Mouse (Mus musculus): Measurements from ENCODE around the gene Tmem151a. TPM values are rescaled to one million over a fixed set of nuclear protein-coding genes. Genes with fewer than 3 reads are reported as not detected.

The Tmem151a gene
- total RNA-seq, 2 experiments from 2014 or later, result 112 to 114 TPM

GRCm38 (mm10) chr19:5107556-5108270 is 22.4 kb upstream of the Tmem151a start:
- no peak for DNase-seq (ENCODE audit: low spot score in 2 of 2)
- peak overlapping the region; percentile 100 for H3K27ac ChIP-seq
- H3K4me3 ChIP-seq, result no peak overlapping the region
- no peak for TF ChIP-seq CTCF (conservative IDR thresholded peaks at IDR 0.05)

DNA sequence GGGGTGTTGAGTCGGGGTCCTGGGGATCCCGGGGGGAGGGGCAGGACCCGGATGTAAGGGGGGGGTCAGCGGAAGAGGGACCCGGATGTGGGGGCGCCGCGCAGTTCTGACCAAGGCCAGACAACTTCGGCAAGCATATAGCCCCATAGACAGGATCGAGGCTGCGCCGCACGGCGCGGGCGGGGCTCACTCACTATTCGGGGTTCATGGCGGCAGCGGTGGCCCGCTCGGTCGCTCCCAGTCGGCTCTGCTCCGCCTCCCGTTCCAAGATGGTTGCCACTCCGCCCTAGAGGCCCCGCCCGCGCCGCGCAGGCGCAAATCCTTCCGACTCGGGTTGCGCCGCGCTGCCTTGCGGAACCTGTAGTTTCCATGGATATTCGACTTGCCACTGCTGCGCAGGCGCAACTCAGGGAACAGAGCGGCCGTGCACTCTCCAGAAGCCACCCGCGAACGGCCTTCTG is 21.4 kb upstream of the Tmem151a start, which contains the start of gene Rab1b:
Gene Rab1b (minus strand): TSS at position 342 of the 461 bp plus-strand sequence.
- Histone ChIP-seq H3K4me3 (peak within 1 kb of the TSS; percentile 91), H3K27ac (peak within 1 kb of the TSS; percentile 100)
- DNase-seq (ENCODE audit: low spot score in 2 of 2), result peak; percentile 98
- no peak for TF ChIP-seq CTCF (conservative IDR thresholded peaks at IDR 0.05)

- peak overlapping the region; percentile 91 for H3K4me3 ChIP-seq
- peak overlapping the region; percentile 100 for H3K27ac ChIP-seq
- DNase-seq (ENCODE audit: low spot score in 2 of 2), result no peak
- TF ChIP-seq CTCF (conservative IDR thresholded peaks at IDR 0.05), result no peak
Observed at GRCm38 (mm10) chr19:5106074-5106473, 20.7 kb upstream of the Tmem151a start.

GRCm38 (mm10) chr19:5098363-5099143 is 13.2 kb upstream of the Tmem151a start, which contains the start of gene Cnih2:
TSS of gene Cnih2 (minus strand) at chr19:5098521.
- Histone ChIP-seq H3K27ac (peak within 1 kb of the TSS; percentile 97), H3K4me3 (peak within 1 kb of the TSS; percentile 71)
- DNase-seq (ENCODE audit: low spot score in 2 of 2), result peak in 1 of 2 experiments; percentile 78
- no peak for TF ChIP-seq CTCF (conservative IDR thresholded peaks at IDR 0.05)

DNA sequence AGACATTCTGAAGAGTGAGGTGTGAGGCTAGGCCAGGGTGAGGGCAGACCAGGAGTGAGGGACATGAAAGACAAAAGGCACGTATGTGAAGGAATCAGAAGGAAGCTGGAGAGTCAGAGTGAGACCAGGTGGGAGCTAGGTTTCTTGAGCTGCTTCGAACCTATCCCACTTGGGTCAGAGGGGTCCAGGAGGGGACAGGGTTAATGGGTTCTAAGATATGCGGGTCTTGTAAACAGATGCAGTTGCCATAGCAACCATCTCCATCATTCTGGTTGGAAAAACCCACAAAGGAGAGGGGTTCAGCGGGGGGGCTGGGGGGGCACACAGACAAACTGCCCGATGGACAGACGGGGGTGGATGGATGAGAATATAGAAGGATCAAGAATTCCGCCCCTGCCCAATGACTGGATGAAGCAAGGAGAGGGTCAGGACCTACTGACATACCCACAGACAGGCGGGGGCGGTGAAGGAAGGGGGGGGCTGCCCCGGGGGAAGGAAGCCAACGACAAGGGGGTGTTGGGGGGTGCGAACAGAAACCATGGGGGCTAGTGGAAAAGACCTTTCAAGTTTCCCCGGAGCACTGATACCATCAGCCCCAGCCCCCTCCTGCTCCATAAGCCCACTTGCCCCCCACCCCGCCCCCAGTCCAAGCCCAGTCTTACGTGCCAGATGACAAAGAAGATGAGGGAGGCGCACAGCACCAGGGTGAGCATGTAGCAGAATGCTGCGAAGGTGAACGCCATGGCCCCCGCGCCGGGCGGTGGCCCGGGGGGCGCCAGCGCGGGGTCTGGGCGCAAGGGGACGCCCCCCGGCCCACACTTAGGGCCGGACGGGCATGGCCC is 12.4 kb upstream of the Tmem151a start:
- peak overlapping the region; percentile 71 for H3K4me3 ChIP-seq
- no peak for TF ChIP-seq CTCF (conservative IDR thresholded peaks at IDR 0.05)
- H3K27ac ChIP-seq, result peak overlapping the region; percentile 97
- DNase-seq (ENCODE audit: low spot score in 2 of 2), result no peak

- peak; percentile 73 to 77 for DNase-seq (ENCODE audit: low spot score in 2 of 2)
- TF ChIP-seq CTCF (conservative IDR thresholded peaks at IDR 0.05), result 0 out of 2 replicates have a peak, but pooled peaks have one; percentile 4
- H3K4me3 ChIP-seq, result peak overlapping the region; percentile 71
Observed at GRCm38 (mm10) chr19:5095887-5096474, 10.7 kb upstream of the Tmem151a start.

DNA sequence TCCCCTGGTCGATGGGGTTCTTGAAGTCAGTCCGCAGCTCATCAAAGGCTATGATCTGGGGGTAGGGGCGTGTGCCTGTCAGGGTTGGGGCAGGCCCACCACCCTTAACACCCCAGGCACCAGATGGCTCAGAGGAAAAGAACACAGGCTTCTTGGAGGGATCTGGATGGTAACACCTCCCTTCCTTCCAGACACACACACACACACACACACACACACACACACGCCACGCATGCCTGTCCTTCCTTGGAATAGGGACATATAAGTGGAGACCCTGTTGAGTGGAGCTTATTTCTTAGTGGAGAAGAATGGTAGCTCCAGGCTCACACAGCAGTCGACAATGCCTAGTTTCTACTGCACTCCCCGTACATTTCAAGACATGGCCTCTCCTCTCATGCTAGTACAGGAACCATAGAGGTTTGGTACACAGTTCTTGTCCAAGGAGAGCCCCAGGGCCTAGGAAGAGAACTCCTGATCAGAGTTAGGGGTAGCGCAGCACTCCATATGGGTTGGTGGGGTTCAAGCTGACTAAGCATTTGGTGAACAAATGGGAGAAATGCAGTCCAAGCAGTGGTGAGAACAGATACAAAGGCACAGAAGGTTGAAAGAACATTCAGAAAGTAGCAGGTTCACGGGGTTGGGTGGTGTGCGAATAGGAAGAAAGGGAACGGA is 9.6 kb upstream of the Tmem151a start:
- no peak for DNase-seq (ENCODE audit: low spot score in 2 of 2)
- Histone ChIP-seq H3K27ac (peak overlapping the region; percentile 97), H3K4me3 (peak overlapping the region; percentile 71)
- TF ChIP-seq CTCF (conservative IDR thresholded peaks at IDR 0.05), result no peak

More at GRCm38 (mm10) chr19:5095887-5096474, 10.7 kb upstream of the Tmem151a start:
- peak overlapping the region; percentile 97 for H3K27ac ChIP-seq

- peak; percentile 96 for TF ChIP-seq CTCF (conservative IDR thresholded peaks at IDR 0.05)
- peak; percentile 98 to 100 for DNase-seq (ENCODE audit: low spot score in 2 of 2)
Observed at GRCm38 (mm10) chr19:5094243-5094632, 8.9 kb upstream of the Tmem151a start.

DNA sequence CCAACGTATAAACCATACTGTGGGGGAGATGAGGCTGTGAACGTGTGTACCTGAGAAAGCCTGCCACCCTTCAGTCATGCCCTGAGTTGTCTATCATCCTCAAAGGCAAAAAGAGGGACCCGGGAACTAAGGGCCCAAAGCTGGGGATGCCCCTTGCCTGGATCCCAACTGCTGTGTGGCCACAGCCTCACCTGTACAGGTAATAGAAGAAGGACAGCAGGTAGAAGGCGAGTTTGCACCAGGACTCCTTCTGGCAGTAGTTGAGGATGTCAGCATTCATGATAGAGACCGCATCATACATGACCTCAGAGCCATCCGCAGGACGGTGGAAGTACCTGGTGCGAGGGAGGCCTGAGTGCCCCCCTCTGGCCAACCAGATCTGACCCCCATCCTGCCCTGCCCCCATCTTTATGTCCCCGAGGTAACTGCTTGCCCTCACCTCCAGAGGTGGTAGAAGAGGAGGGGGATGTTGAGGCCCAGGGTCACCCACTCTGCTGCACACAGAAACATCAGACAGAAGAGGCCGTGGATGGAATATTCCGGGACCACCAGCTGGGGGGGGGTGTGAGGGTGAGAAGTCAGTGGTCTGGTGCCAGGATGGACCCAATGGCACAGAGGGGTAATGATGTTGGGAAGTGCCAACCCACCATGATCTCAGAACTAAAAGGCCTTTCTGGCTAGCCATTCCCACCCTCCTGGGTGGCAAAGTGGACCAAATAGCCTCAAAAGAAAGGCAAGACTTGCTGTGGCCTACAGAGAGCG is 8.3 kb upstream of the Tmem151a start:
- peak overlapping the region; percentile 97 for H3K27ac ChIP-seq
- DNase-seq (ENCODE audit: low spot score in 2 of 2), result no peak
- no peak for TF ChIP-seq CTCF (conservative IDR thresholded peaks at IDR 0.05)
- H3K4me3 ChIP-seq, result peak overlapping the region; percentile 71

More at GRCm38 (mm10) chr19:5094243-5094632, 8.9 kb upstream of the Tmem151a start:
- Histone ChIP-seq H3K4me3 (peak overlapping the region; percentile 71), H3K27ac (peak overlapping the region; percentile 97)

- peak overlapping the region; percentile 97; the same call in 1 of the 2 replicates for H3K27ac ChIP-seq
- no peak overlapping the region for H3K4me3 ChIP-seq
- DNase-seq (ENCODE audit: low spot score in 2 of 2), result no peak
- no peak for TF ChIP-seq CTCF (conservative IDR thresholded peaks at IDR 0.05)
Observed at GRCm38 (mm10) chr19:5092083-5092482, 6.8 kb upstream of the Tmem151a start.

DNA sequence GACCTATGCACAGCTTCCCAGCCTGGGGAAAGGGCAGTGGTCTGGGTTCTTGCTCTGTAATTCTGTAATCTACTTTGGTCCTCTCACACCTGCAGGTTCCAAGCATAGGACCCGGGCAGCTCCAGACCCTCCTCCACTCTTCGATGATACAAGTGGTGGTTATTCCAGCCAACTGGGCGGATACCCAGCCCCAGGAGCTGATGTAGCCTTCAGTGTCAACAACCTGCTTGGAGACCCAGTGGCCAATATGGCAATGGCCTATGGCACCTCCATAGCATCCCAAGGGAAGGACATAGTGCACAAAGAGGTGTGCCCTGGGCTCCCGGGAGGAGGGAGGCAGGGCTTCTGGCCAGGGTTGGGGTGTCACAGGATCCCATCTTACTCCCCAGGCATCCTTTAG is 4.0 kb upstream of the Tmem151a start:
- no peak for DNase-seq (ENCODE audit: low spot score in 2 of 2)
- Histone ChIP-seq H3K27ac (no peak overlapping the region), H3K4me3 (no peak overlapping the region; the same call in 1 of the 2 replicates)
- TF ChIP-seq CTCF (conservative IDR thresholded peaks at IDR 0.05), result no peak

Data from layer of hippocampus, adult 2 months (tissue).